Mouse (Mus musculus) G1E (cell line): ENCODE measurements at regions not wholly inside any gene's neighbourhood (a gene's known extent, or its start where the extent isn't known, plus 50 kb on each side); places are given as distances from the start of the nearest gene placed in this dataset.

Source experiments
- ATAC-seq: 2 replicates; pipeline ENCODE4 v1.8.0; 2016; ENCODE audit warnings: mild to moderate bottlenecking; ENCODE audit not compliant: insufficient number of reproducible peaks, poor library complexity, low FRiP score, severe bottlenecking; ENCODE audit errors: extremely low read depth
- DNase-seq: peaks from one replicate; pipeline ENCODE4 v3.0.0; 2012; ENCODE audit warnings: low spot score
- H3K27me3 ChIP-seq: 2 replicates; pipeline ENCODE4 v1.6.1; 2012; ENCODE audit warnings: mild to moderate bottlenecking, low read length, inconsistent platforms; ENCODE audit not compliant: insufficient read depth
- H3K36me3 ChIP-seq: replicated peaks from 2 replicates; pipeline ENCODE3; 2012; ENCODE audit warnings: mild to moderate bottlenecking, inconsistent platforms
- H3K4me1 ChIP-seq: 2 replicates; pipeline ENCODE4 v1.6.1; 2012; ENCODE audit warnings: low read depth, low read length, inconsistent platforms, mixed read lengths; ENCODE audit not compliant: insufficient read depth
- H3K4me3 ChIP-seq: 2 replicates; pipeline ENCODE4 v1.5.1; 2012; ENCODE audit warnings: low read depth, mild to moderate bottlenecking, inconsistent platforms, low read length, moderate library complexity, mixed read lengths
- H3K9me3 ChIP-seq: replicated peaks from 2 replicates; pipeline ENCODE4 v1.6.1; 2012; ENCODE audit warnings: inconsistent platforms
- CTCF ChIP-seq: IDR thresholded peaks from 2 replicates; pipeline ENCODE4 v1.5.1; 2012; ENCODE audit warnings: low read depth, low read length, inconsistent platforms, mixed read lengths
- GATA1 ChIP-seq: IDR thresholded peaks from 2 replicates; pipeline ENCODE4 v1.6.1; 2012; ENCODE audit warnings: borderline replicate concordance, low read length, inconsistent platforms, mixed read lengths
- GATA2 ChIP-seq: IDR thresholded peaks from 2 replicates; pipeline ENCODE4 v1.6.1; 2012; ENCODE audit warnings: low read depth, low read length, inconsistent platforms, borderline replicate concordance
- POLR2AphosphoS5 ChIP-seq: IDR thresholded peaks from 2 replicates; pipeline ENCODE4 v1.6.1; 2012; ENCODE audit warnings: low read depth, low read length, inconsistent platforms; ENCODE audit not compliant: insufficient replicate concordance
- TAL1 ChIP-seq: conservative IDR thresholded peaks from 2 replicates; pipeline ENCODE4 v1.6.1; 2012; ENCODE audit warnings: low read depth, low read length, inconsistent platforms, mixed read lengths

GRCm38 (mm10) chr3:147180711-147181110 lies 328.5 kb downstream of the Ttll7 start:
- no peaks in the 10 kb centered on the region for H3K27me3 ChIP-seq
- no peaks in the 10 kb centered on the region for H3K36me3 ChIP-seq
- TF ChIP-seq TAL1: no peak
- no peak for TF ChIP-seq POLR2AphosphoS5
- TF ChIP-seq GATA1: no peak
- TF ChIP-seq CTCF: no peak
- no peak overlapping the region for H3K4me3 ChIP-seq
- ATAC-seq (no peak), DNase-seq (no peak)
- peaks cover 57% of the 10 kb centered on the region for H3K9me3 ChIP-seq
- no peaks in the 10 kb centered on the region for H3K4me1 ChIP-seq

- DNase-seq (no peak), ATAC-seq (no peak)
- Histone ChIP-seq H3K4me3 (peak overlapping the region; percentile 33; the same call in 1 of the 2 replicates), H3K36me3 (no peaks in the 10 kb centered on the region), H3K9me3 (peaks cover 50% of the 10 kb centered on the region), H3K27me3 (no peaks in the 10 kb centered on the region), H3K4me1 (no peaks in the 10 kb centered on the region)
- TF ChIP-seq CTCF (no peak), GATA2 (no peak), GATA1 (no peak), POLR2AphosphoS5 (no peak), TAL1 (no peak)
These were observed 329.6 kb downstream of the Ttll7 start for GRCm38 (mm10) chr3:147181501-147182365.

GRCm38 (mm10) chr3:147182366-147182875 lies 330.3 kb downstream of the Ttll7 start:
- H3K4me1 ChIP-seq: no peaks in the 10 kb centered on the region
- H3K36me3 ChIP-seq: no peaks in the 10 kb centered on the region
- peaks cover 49% of the 10 kb centered on the region for H3K9me3 ChIP-seq
- H3K4me3 ChIP-seq: no peak overlapping the region; the same call in 1 of the 2 replicates
- no peak for DNase-seq
- ATAC-seq: no peak
- TF ChIP-seq GATA1 (no peak), GATA2 (no peak), TAL1 (no peak), CTCF (no peak), POLR2AphosphoS5 (no peak)
- no peaks in the 10 kb centered on the region for H3K27me3 ChIP-seq

- peaks cover 43% of the 10 kb centered on the region for H3K9me3 ChIP-seq
- no peaks in the 10 kb centered on the region for H3K4me1 ChIP-seq
- ATAC-seq (no peak), DNase-seq (no peak)
- no peaks in the 10 kb centered on the region for H3K36me3 ChIP-seq
- no peaks in the 10 kb centered on the region for H3K27me3 ChIP-seq
- no peak for TF ChIP-seq TAL1
- TF ChIP-seq GATA1: no peak
- no peak for TF ChIP-seq GATA2
- TF ChIP-seq POLR2AphosphoS5: no peak
- no peak for TF ChIP-seq CTCF
- no peak overlapping the region for H3K4me3 ChIP-seq
These were observed 331.6 kb downstream of the Ttll7 start for GRCm38 (mm10) chr3:147183656-147184290.

GRCm38 (mm10) chr3:147189737-147190136 lies 337.6 kb downstream of the Ttll7 start:
- H3K4me1 ChIP-seq: no peaks in the 10 kb centered on the region
- no peak for TF ChIP-seq CTCF
- no peak for TF ChIP-seq TAL1
- TF ChIP-seq GATA2: no peak
- TF ChIP-seq POLR2AphosphoS5: no peak
- TF ChIP-seq GATA1: no peak
- H3K4me3 ChIP-seq: no peak overlapping the region
- H3K36me3 ChIP-seq: no peaks in the 10 kb centered on the region
- ATAC-seq (no peak), DNase-seq (no peak)
- H3K27me3 ChIP-seq: no peaks in the 10 kb centered on the region
- peaks cover 29% of the 10 kb centered on the region for H3K9me3 ChIP-seq

- no peak for DNase-seq
- ATAC-seq: no peak
- no peaks in the 10 kb centered on the region for H3K4me1 ChIP-seq
These were observed 344.5 kb downstream of the Ttll7 start for GRCm38 (mm10) chr3:147196626-147197025.

More at GRCm38 (mm10) chr3:147196626-147197025, 344.5 kb downstream of the Ttll7 start:
- Histone ChIP-seq H3K27me3 (no peaks in the 10 kb centered on the region), H3K36me3 (no peaks in the 10 kb centered on the region), H3K4me3 (no peak overlapping the region), H3K9me3 (peaks cover 27% of the 10 kb centered on the region)
- TF ChIP-seq GATA2 (no peak), GATA1 (no peak), POLR2AphosphoS5 (no peak), TAL1 (no peak), CTCF (no peak)
